Mouse (Mus musculus) cerebellum, adult 2 months (tissue): Measurements from ENCODE around the gene Bnip1. TPM values are rescaled to one million over a fixed set of nuclear protein-coding genes. Genes with fewer than 3 reads are reported as not detected.

Source experiments
- DNase-seq, 2 experiments: peaks; one replicate each; pipeline ENCODE4 v3.0.0; 2021
- H3K27ac ChIP-seq: fragments of 200-500 bp; 2 replicates; pipeline ENCODE4 v1.5.1; 2012; ENCODE audit warnings: low read length, control low read depth, inconsistent platforms; ENCODE audit not compliant: insufficient read depth
- H3K27me3 ChIP-seq: fragments of 200-500 bp; 2 replicates; pipeline ENCODE4 v1.6.1; 2012; ENCODE audit warnings: inconsistent platforms, mild to moderate bottlenecking, low read length, moderate library complexity; ENCODE audit not compliant: control insufficient read depth, insufficient read depth
- H3K4me1 ChIP-seq: fragments of 200-500 bp; 2 replicates; pipeline ENCODE4 v1.6.1; 2011; ENCODE audit warnings: low read length; ENCODE audit not compliant: control insufficient read depth, insufficient read depth
- H3K4me3 ChIP-seq: fragments of 200-500 bp; replicated peaks from 2 replicates; pipeline ENCODE3; 2011; ENCODE audit warnings: mild to moderate bottlenecking, low read depth, low read length, control low read depth; ENCODE audit not compliant: insufficient read depth
- CTCF ChIP-seq: fragments of 200-500 bp; IDR thresholded peaks from 2 replicates; pipeline ENCODE4 v1.5.1; 2011; ENCODE audit warnings: low read depth, mild to moderate bottlenecking, control low read depth, low read length, moderate library complexity, borderline replicate concordance; ENCODE audit not compliant: insufficient read depth
- POLR2A ChIP-seq: fragments of 200-500 bp; IDR thresholded peaks from 2 replicates; pipeline ENCODE4 v1.6.1; 2011; ENCODE audit warnings: low read length, control low read depth, borderline replicate concordance; ENCODE audit not compliant: insufficient read depth
- WGBS: fragments of 180-500 bp; shearing (Covaris S2); methylation state at CpG from one replicate; pipeline ENCODE4 v1.1.7; 2018; 5-methylcytosine and 5-hydroxymethylcytosine counted together
- polyA plus RNA-seq: library from polyadenylated mRNA; depleted of rRNA; stranded (reverse); fragments of >200 nt; gene quantifications from 2 replicates; pipeline ENCODE4 v1.2.3, GENCODE M21; 2012

The Bnip1 gene
- polyA plus RNA-seq, 1 experiment: 34.5 TPM

GRCm38 (mm10) chr17:26834302-26834965 is 53.6 kb downstream of the Bnip1 start:
- no peaks in the 10 kb centered on the region; the same call in 1 of the 2 replicates for H3K4me1 ChIP-seq
- H3K27me3 ChIP-seq: peaks cover 6% of the 10 kb centered on the region; the same call in 1 of the 2 replicates
- TF ChIP-seq CTCF (no peak), POLR2A (no peak)
- no peak overlapping the region for H3K27ac ChIP-seq
- 75% methylated on average over 5 of the region's 5 CpGs for WGBS
- no peak overlapping the region for H3K4me3 ChIP-seq
- no peak for DNase-seq

- peaks cover 6% of the 10 kb centered on the region; the same call in 1 of the 2 replicates for H3K27me3 ChIP-seq
- no peak for DNase-seq
- 26% methylated on average over 9 of the region's 9 CpGs for WGBS
- H3K27ac ChIP-seq: no peak overlapping the region
- no peak for TF ChIP-seq CTCF
- no peak for TF ChIP-seq POLR2A
- no peaks in the 10 kb centered on the region; the same call in 1 of the 2 replicates for H3K4me1 ChIP-seq
- no peak overlapping the region for H3K4me3 ChIP-seq
Observed at GRCm38 (mm10) chr17:26834966-26835755, 54.3 kb downstream of the Bnip1 start.

GRCm38 (mm10) chr17:26835956-26836355 is 55.1 kb downstream of the Bnip1 start:
- WGBS: 11% methylated on average over 8 of the region's 8 CpGs

GRCm38 (mm10) chr17:26836377-26836776 is 55.5 kb downstream of the Bnip1 start:
- no peak overlapping the region for H3K27ac ChIP-seq
- peaks cover 10% of the 10 kb centered on the region; the same call in 1 of the 2 replicates for H3K27me3 ChIP-seq
- 16% methylated on average over 5 of the region's 5 CpGs for WGBS
- no peak for DNase-seq
- no peaks in the 10 kb centered on the region; the same call in 1 of the 2 replicates for H3K4me1 ChIP-seq
- no peak overlapping the region for H3K4me3 ChIP-seq
- TF ChIP-seq CTCF (no peak), POLR2A (no peak)

More at GRCm38 (mm10) chr17:26835956-26836355, 55.1 kb downstream of the Bnip1 start:
- no peak overlapping the region for H3K27ac ChIP-seq
- peaks cover 7% of the 10 kb centered on the region; the same call in 1 of the 2 replicates for H3K27me3 ChIP-seq
- no peak for DNase-seq
- H3K4me3 ChIP-seq: no peak overlapping the region
- H3K4me1 ChIP-seq: no peaks in the 10 kb centered on the region; the same call in 1 of the 2 replicates
- no peak for TF ChIP-seq CTCF
- TF ChIP-seq POLR2A: no peak

- TF ChIP-seq POLR2A (no peak), CTCF (no peak)
- Histone ChIP-seq H3K4me1 (no peaks in the 10 kb centered on the region; the same call in 1 of the 2 replicates), H3K27ac (no peak overlapping the region), H3K4me3 (no peak overlapping the region), H3K27me3 (peaks cover 10% of the 10 kb centered on the region; the same call in 1 of the 2 replicates)
- no peak for DNase-seq
- WGBS: 3% methylated on average over 19 of the region's 19 CpGs
Observed at GRCm38 (mm10) chr17:26836786-26837545, 56.1 kb downstream of the Bnip1 start.

GRCm38 (mm10) chr17:26837546-26837985 is 56.7 kb downstream of the Bnip1 start:
- TF ChIP-seq CTCF (no peak), POLR2A (no peak)
- Histone ChIP-seq H3K4me3 (no peak overlapping the region), H3K27me3 (peaks cover 10% of the 10 kb centered on the region; the same call in 1 of the 2 replicates), H3K27ac (no peak overlapping the region), H3K4me1 (no peaks in the 10 kb centered on the region; the same call in 1 of the 2 replicates)
- WGBS: 3% methylated on average over 7 of the region's 7 CpGs
- no peak for DNase-seq

GRCm38 (mm10) chr17:26838191-26838910 is 57.5 kb downstream of the Bnip1 start:
- Histone ChIP-seq H3K4me3 (no peak overlapping the region), H3K4me1 (no peaks in the 10 kb centered on the region; the same call in 1 of the 2 replicates), H3K27me3 (peaks cover 11% of the 10 kb centered on the region; the same call in 1 of the 2 replicates), H3K27ac (no peak overlapping the region)
- no peak for DNase-seq
- TF ChIP-seq CTCF: no peak
- 2% methylated on average over 37 of the region's 37 CpGs for WGBS
